Mouse (Mus musculus) common myeloid progenitor, adult 5-6 weeks (primary cell): ENCODE data around the gene Rps21. TPM values are rescaled to one million over a fixed set of nuclear protein-coding genes. Genes with fewer than 3 reads are reported as not detected.
"Not testable (repeated sequence)": the region's sequence is repeated elsewhere in the genome, so short reads cannot be mapped to it uniquely, and the experiment has no call there.

Source experiments
- ATAC-seq: replicated peaks from 2 replicates; pipeline ENCODE4 v1.8.0; 2016; ENCODE audit warnings: low read depth, mild to moderate bottlenecking, moderate TSS enrichment, inconsistent platforms; ENCODE audit not compliant: poor library complexity, severe bottlenecking
- total RNA-seq: library from RNA; stranded (forward); fragments of 200-1000, 187-1606 nt; gene quantifications from 2 replicates; pipeline ENCODE4 v1.2.3, GENCODE M21; 2017

Gene Rps21
- total RNA-seq, 1 experiment from 2014 or later: 3,441 TPM

DNA sequence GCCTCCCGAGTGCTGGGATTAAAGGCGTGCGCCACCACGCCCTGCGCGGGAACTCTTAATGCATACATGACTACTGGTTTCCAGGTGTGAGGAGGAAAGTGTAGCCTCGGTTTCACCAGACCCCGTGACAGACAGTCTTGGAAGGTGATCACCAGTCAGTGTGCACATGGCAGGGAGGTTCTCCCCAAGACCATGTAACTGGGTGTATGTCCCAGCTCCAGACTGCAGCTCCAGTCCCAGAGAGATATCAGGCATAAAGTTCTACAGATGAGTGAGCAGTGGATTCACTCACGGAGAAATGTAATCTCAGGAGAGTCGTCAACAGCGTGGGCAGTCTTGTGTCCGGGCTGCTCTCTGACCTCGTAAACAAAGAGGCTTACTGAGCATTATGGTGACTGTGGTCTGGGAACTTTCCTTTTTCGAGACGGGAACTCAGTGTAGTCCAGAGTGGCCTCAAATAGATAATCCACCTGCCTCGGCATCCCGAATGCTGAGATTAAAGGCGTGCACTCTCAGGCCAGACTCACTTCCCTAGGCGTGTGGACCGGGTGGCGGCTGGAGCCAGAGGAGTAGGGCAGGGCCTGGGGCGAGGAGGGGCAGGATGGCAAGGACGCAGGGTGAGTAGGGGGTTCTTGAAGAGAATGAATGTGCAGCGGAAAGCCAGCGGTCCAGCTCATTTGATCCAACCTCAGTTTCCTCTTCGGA lies 729 bp upstream of the Rps21 start:
- peak; percentile 50 for ATAC-seq

DNA sequence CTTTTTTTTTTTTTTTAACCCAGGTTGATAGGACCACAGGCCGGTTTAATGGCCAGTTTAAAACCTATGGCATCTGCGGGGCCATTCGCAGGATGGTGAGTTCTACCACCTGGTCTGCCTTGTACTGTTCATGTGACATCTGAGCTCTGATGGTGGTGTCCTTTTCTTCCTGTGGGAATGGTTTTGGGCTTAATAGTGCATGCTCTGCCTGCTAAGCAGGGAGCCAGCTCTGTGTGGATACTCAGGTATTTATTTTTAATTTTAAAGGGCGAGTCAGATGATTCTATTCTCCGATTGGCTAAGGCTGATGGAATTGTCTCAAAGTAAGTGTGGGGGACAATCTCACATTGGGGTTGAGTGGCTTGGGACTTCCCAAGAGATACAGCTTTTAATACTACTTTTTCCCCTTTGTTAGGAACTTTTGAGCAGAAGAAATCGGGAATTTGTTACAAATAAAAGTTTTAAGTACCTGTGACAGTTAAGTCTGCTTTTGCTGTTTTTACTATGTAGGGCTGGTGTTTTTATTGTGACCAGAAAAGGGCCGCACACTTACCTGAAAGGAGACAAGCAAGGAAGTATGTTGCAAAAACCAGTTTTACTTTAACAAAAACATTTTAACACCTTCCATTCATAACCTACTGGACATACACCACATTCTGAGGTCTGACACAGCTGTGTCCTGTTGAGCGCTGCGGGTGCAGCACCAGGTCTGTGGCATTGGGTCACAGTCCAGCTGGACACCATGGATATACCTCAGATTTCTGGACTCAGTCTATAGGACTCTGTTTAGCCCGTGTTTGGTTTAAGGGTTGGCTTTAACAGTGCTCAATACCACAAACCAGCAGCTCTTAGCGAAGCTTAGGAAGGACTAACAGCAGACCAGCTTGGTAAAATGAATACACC lies 1.0 kb downstream of the Rps21 start:
- ATAC-seq: no peak

DNA sequence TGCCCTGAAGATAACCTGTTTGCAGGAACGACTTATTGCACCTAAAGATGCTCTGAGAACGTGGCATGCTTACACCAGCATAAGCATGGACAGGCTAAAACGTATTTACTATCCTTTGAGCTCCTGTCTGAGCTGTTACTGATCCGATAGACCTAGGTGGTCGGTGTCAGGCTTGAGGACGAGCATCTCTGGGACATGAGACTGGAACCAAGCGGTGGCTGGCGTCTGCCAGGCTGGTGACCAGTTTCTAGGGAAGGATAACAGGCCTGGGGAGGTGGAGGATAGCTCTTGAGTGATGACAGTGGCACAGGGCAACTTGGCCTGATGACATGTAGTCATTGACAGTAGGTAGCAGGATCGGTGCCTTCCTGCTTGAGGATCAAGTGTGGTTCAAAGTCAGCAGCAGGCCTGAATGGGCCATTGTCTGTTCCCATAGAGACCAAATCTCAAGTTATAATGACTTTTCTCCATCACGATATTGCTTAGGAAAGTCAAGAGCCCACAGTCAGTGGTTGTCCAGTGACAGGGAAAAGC lies 1.8 kb downstream of the Rps21 start:
- ATAC-seq: not testable (repeated sequence)

DNA sequence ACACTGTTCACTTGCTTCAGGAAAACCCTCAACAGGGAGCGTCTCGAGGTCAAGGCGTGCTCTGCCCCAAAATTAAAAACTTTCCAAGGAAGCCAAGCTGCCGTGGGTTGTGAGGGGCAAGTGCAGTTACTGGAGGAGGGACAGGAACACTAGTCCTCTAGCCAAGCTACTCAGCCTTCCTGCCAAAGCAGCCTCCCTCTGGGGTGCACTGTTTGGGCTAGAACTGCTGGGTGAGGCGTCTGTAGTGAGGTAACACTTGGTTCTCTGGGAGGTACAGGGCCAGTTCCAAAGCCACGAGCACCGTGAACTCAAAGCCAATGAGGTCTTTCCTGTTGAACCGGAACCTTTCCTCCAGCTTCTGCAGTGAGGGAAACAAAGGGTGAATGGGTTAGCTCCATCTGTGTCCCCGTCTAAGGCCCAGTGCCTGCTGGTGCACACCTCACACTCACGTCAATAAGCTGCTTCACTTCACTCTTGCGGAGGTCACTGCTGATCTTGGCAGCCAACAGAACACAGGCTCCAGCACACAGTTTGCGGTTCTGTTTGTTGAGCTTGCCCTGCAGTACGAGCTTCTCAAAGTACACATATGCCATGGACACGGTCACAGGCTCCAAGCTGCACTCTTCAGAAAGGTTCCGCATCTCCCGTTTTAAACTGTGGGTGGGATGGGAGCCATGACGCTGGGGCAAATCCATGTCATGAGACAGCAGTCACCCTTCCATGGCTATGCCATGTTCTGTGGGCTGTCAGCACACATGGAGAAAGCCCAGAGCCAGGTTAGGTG lies 2.8 kb downstream of the Rps21 start:
- ATAC-seq: not testable (repeated sequence)

- no peak for ATAC-seq
Measured at GRCm38 (mm10) chr2:180260610-180261480, 3.7 kb downstream of the Rps21 start.

- no peak for ATAC-seq
Measured at GRCm38 (mm10) chr2:180261901-180262300, 4.7 kb downstream of the Rps21 start.

DNA sequence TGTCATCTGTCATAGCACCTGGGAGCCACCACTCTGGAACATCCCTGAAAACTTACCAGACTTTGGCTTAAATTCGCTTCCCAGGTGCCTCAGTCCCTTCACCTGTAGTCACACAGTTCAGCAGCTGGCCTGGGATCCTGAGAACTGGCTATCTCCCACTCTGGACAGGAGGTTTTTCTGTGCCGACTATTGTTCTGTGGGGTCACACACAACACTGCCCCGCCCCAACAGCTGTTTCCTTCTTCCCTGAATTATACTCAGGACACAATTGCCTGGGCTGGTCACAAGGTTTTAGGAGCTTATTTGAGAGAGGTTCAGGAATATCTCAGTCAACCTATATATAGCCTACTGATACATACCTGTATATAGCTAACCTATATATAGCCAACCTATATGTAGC lies 5.3 kb downstream of the Rps21 start:
- ATAC-seq: no peak

GRCm38 (mm10) chr2:180262891-180263290 lies 5.7 kb downstream of the Rps21 start:
- no peak for ATAC-seq

DNA sequence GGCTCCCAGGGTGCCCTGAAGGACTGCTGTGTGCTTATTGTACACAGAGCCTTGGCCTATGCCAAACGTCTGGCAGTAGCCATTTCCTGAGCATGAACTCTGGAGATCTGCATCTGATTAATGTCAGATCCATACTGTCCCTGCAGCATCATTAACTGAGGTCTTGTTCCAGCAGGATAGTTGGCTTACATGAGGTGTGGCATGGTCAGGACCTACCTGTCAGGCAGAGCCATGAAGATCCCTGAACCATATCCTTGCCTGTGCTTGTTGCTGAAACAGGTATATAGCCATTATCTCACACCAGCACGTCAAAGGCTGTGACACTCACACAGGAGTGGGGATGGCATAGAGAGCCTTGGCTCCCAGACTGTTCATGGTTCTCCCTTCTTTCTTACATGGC lies 10.8 kb downstream of the Rps21 start:
- ATAC-seq: no peak

- no peak for ATAC-seq
Measured at GRCm38 (mm10) chr2:180269329-180269728, 12.2 kb downstream of the Rps21 start.

- peak; percentile 14 for ATAC-seq
Measured at GRCm38 (mm10) chr2:180270537-180271255, 13.5 kb downstream of the Rps21 start.

- ATAC-seq: no peak
Measured at GRCm38 (mm10) chr2:180271804-180272395, 14.7 kb downstream of the Rps21 start.

DNA sequence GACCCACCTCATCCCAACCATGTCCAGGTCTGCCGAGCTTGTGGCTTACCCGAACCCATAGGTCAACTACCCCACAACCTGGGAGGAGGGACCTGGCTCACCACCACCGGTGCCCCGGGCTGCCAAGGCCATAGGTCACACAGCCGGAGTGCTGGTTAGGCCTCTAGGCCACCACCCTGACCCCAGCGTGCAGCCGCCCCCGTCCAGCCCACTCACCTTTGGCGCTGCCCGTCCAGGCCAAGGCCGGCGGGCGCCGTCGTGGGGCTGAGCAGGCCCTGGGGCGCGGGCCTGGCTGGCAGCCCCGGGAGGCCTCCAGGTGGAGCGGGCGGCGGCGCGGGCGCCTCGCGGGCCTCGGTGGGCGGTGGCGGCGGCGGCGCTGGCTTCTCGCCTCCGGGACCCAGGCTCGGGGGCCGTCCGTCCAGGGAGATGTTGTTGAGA lies 15.7 kb downstream of the Rps21 start:
- no peak for ATAC-seq

GRCm38 (mm10) chr2:180273394-180274244 lies 16.4 kb downstream of the Rps21 start, which contains the start of gene Cables2:
Gene Cables2, minus strand, starts transcription at chr2:180273496.
- peak; percentile 75 for ATAC-seq

DNA sequence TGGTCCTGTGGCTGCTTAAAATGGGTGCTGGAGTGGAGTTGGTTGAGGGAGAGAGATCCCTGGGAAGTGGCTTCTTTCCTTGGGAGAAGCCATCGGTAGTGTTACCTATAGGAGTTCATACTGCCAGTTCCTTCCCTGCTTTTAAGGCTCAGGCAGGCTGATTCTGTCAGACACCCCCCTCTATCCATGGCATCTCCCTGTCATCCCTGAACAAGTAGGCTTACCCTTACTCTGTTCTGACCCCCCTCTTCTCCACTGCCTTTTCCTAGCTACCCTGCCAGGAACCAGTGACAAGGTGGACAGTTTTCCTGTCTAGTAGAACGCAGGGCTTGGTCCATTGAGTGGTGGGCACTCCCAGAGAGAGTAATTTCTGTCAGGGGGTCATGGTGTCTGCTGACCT lies 17.3 kb downstream of the Rps21 start:
- no peak for ATAC-seq

GRCm38 (mm10) chr2:180275836-180276235 lies 18.7 kb downstream of the Rps21 start:
- peak; percentile 35 for ATAC-seq

- no peak for ATAC-seq
Measured at GRCm38 (mm10) chr2:180276385-180276784, 19.2 kb downstream of the Rps21 start.
